Mouse (Mus musculus) heart, adult 2 months (tissue): ENCODE data around the gene Igsf9. TPM values are rescaled to one million over a fixed set of nuclear protein-coding genes. Genes with fewer than 3 reads are reported as not detected.

Source experiments
- DNase-seq, 2 experiments: peaks; one replicate each; pipeline ENCODE4 v3.0.0; 2021
- H3K27ac ChIP-seq: fragments of 200-600 bp; 2 replicates; pipeline ENCODE4 v1.8.1; 2022
- H3K27me3 ChIP-seq: fragments of 200-500 bp; 2 replicates; pipeline ENCODE4 v1.6.1; 2012; ENCODE audit warnings: mild to moderate bottlenecking, low read length, inconsistent platforms, mixed read lengths; ENCODE audit not compliant: control insufficient read depth, insufficient read depth
- H3K36me3 ChIP-seq: fragments of 200-500 bp; 2 replicates; pipeline ENCODE4 v1.6.1; 2012; ENCODE audit warnings: low read length, inconsistent platforms; ENCODE audit not compliant: control insufficient read depth, insufficient read depth
- H3K4me1 ChIP-seq: fragments of 200-500 bp; 2 replicates; pipeline ENCODE4 v1.6.1; 2011; ENCODE audit warnings: low read length; ENCODE audit not compliant: control insufficient read depth, insufficient read depth
- H3K4me3 ChIP-seq: fragments of 200-600 bp; 2 replicates; pipeline ENCODE4 v1.8.1; 2022
- H3K79me2 ChIP-seq: fragments of 200-500 bp; replicated peaks from 2 replicates; pipeline ENCODE4 v1.6.1; 2012; ENCODE audit warnings: mild to moderate bottlenecking, inconsistent platforms, low read length, moderate library complexity, mixed read lengths; ENCODE audit not compliant: control insufficient read depth, insufficient read depth
- H3K9ac ChIP-seq: fragments of 200-500 bp; 2 replicates; pipeline ENCODE4 v1.6.1; 2012; ENCODE audit warnings: low read depth, mild to moderate bottlenecking, control low read depth, inconsistent platforms, low read length, mixed read lengths
- CTCF ChIP-seq: fragments of 200-600 bp; IDR thresholded peaks from 2 replicates; pipeline ENCODE4 v1.8.1; 2022; ENCODE audit warnings: antibody characterized with exemption, mild to moderate bottlenecking, moderate library complexity
- EP300 ChIP-seq: fragments of 200-500 bp; IDR thresholded peaks from 2 replicates; pipeline ENCODE4 v1.6.1; 2011; ENCODE audit warnings: low read depth, low read length, control low read depth; ENCODE audit not compliant: insufficient read depth
- POLR2A ChIP-seq: fragments of 200-500 bp; IDR thresholded peaks from 2 replicates; pipeline ENCODE4 v1.6.1; 2011; ENCODE audit warnings: mild to moderate bottlenecking, low read depth, low read length, control low read depth; ENCODE audit not compliant: insufficient read depth
- WGBS: fragments of 180-500 bp; shearing (Covaris S2); methylation state at CpG from one replicate; pipeline ENCODE4 v1.1.7; 2018; 5-methylcytosine and 5-hydroxymethylcytosine counted together
- intact Hi-C: fragments of 180-260 bp; cut with DNase I; formaldehyde crosslinking; loops from one replicate; pipeline ENCODE4 v1.15.1; 2025
- polyA plus RNA-seq: library from polyadenylated mRNA; depleted of rRNA; stranded (reverse); fragments of >200 nt; gene quantifications from 2 replicates; pipeline ENCODE4 v1.2.3, GENCODE M21; 2012
- total RNA-seq, 2 experiments: library from RNA; stranded (reverse); gene quantifications; 2 replicates each; pipeline ENCODE4 v1.2.3; 2021

Gene Igsf9
- total and polyA plus RNA-seq, 3 experiments, result 0.36 to 3.8 (median 0.47) TPM

DNA sequence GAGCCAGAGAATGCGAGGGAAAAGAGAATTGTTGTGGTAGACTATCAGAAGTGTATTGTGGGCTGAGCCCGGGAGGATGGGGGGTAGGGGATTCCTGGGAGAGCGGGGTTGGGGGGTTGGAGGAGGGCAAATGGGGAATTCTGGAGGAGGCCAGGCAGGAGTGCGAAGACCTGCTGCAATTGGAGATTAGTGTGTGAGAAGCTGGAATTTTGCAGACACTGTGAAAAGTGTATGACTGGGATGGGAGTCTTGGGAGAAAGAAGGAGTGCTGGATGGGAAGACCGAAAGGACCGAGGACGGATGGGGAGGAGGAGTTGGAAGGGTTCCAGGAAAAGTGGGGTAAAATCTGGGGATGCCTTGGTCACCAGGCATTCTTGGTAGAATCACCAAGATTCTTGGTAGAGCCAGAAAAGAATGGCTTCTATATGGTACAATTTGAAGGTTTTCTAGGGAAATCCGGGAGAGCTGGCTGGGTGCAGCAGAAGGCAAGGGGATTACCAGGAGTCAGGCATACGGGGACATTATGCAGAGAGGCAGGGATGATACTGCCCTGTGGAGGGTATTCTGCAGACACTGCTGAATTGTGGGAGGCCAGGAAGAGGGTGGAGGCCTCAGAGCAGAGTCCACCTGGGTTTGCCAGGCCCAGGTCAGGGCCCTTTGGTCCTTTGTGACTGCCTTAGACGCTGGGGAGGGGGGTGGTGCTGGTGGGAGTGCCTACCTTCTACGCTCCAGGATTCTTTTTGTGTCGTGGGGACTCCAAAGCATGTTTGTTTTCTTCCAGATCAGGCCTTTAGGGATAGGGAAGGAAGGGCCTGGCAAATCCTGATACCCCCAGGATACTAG lies 1.2 kb downstream of the Igsf9 start:
- no peaks in the 10 kb centered on the region for H3K4me1 ChIP-seq
- intact Hi-C loops, result loop anchor here (5.0 to 10.0 kb wide), 2 partner anchors 135 to 458 kb away; partner anchors contain the start of gene Vangl2
- no peak for TF ChIP-seq CTCF
- no peak for TF ChIP-seq POLR2A
- no peak for TF ChIP-seq EP300
- no peak for DNase-seq
- no peaks in the 10 kb centered on the region for H3K27me3 ChIP-seq
- no peak overlapping the region for H3K9ac ChIP-seq
- H3K36me3 ChIP-seq, result no peaks in the 10 kb centered on the region
- H3K79me2 ChIP-seq, result no peaks in the 10 kb centered on the region
- H3K27ac ChIP-seq, result no peak overlapping the region
- H3K4me3 ChIP-seq, result peak overlapping the region; percentile 36
- 34% methylated on average over 12 of the region's 12 CpGs for WGBS

DNA sequence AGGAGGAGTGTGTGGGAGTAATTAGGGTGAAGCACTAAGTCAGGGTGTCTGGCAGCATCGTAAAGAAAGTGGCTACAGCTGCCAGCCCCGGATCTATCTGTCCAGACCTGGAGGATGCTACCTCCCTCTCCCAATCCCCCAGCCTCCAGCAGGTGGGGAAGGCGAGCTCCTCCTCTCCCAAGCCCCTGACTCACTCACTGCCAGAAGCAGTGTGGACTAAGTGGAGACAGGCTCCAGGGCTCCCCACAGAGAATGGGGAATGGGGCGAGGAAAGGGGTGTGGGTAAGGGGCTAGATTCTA lies 1.7 kb downstream of the Igsf9 start:
- H3K27me3 ChIP-seq, result no peaks in the 10 kb centered on the region
- intact Hi-C loops, result loop anchor here (5.0 to 10.0 kb wide), 2 partner anchors 134 to 459 kb away; partner anchors contain the start of gene Vangl2
- WGBS, result 56% methylated on average over 4 of the region's 4 CpGs
- TF ChIP-seq POLR2A (no peak), CTCF (no peak), EP300 (no peak)
- no peak overlapping the region for H3K4me3 ChIP-seq
- no peaks in the 10 kb centered on the region for H3K4me1 ChIP-seq
- H3K79me2 ChIP-seq, result no peaks in the 10 kb centered on the region
- H3K36me3 ChIP-seq, result no peaks in the 10 kb centered on the region
- no peak for DNase-seq
- no peak overlapping the region for H3K9ac ChIP-seq
- no peak overlapping the region for H3K27ac ChIP-seq

DNA sequence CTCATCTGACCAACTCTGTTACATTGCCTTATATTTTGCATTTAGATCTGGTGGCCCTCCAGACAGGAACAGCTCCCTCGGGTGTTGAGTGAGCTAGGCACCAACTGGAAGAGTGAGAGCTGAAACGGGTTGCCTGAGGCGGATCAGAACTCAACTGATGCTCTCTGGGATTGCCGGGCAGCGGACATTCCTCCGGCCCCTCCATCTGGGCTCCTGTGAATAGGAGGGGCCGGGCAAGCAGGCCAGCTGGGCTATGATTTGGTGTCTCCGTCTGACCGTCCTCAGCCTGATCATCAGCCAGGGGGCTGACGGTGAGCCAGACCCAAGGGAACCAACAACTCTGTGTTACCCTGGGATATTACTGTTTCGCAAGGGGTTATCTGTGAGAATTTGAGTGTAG lies 2.6 kb downstream of the Igsf9 start:
- Histone ChIP-seq H3K27me3 (no peaks in the 10 kb centered on the region), H3K36me3 (no peaks in the 10 kb centered on the region), H3K27ac (no peak overlapping the region), H3K4me1 (no peaks in the 10 kb centered on the region), H3K4me3 (no peak overlapping the region), H3K79me2 (no peaks in the 10 kb centered on the region), H3K9ac (no peak overlapping the region)
- DNase-seq, result no peak
- TF ChIP-seq CTCF (no peak), POLR2A (no peak), EP300 (no peak)
- intact Hi-C loops, result loop anchor here (5.0 to 10.0 kb wide), 2 partner anchors 133 to 459 kb away; partner anchors contain the start of gene Vangl2
- WGBS, result 79% methylated on average over 11 of the region's 11 CpGs

DNA sequence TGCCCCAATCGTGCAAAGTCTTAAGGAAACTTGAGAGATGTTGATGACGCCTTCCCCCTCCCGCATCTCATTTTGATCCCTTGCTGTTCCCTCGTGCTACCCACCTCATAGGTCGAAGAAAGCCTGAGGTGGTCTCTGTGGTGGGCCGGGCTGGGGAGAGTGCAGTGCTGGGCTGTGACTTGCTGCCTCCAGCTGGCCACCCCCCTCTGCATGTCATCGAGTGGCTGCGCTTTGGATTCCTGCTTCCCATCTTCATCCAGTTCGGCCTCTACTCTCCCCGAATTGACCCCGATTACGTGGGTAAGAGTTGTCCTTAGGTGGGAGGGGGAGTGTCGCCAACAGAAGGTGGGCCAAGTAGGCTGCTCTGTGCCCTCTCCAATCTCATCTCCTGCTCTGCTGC lies 3.1 kb downstream of the Igsf9 start:
- Histone ChIP-seq H3K27me3 (no peaks in the 10 kb centered on the region), H3K9ac (no peak overlapping the region), H3K27ac (no peak overlapping the region), H3K4me1 (no peaks in the 10 kb centered on the region), H3K79me2 (no peaks in the 10 kb centered on the region), H3K4me3 (no peak overlapping the region), H3K36me3 (no peaks in the 10 kb centered on the region)
- intact Hi-C loops, result loop anchor here (5.0 to 10.0 kb wide), 2 partner anchors 133 to 460 kb away; partner anchors contain the start of gene Vangl2
- WGBS, result 88% methylated on average over 13 of the region's 13 CpGs
- DNase-seq, result no peak
- TF ChIP-seq POLR2A (no peak), CTCF (no peak), EP300 (no peak)

DNA sequence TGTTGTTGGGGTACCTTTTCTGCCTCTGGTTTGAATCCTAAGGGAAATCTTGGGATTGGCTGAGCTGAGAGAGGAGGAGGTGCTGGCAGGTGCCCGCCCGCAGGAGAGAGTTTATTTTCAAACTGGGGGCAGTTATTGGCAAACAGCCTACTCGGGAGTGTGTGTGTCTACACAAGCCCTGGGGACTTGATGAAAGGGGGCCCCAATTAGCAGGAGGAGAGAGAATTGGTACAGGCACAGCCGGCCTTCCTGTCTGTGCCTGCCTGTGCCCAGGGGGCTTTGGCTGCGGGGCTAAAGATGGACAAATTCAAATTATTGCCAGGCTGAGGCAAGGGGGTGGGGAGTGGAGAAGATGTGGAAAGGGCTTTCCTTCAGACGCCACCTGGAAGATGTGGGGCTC lies 4.2 kb downstream of the Igsf9 start:
- no peak overlapping the region for H3K27ac ChIP-seq
- no peaks in the 10 kb centered on the region for H3K36me3 ChIP-seq
- no peak overlapping the region for H3K4me3 ChIP-seq
- no peaks in the 10 kb centered on the region for H3K79me2 ChIP-seq
- H3K4me1 ChIP-seq, result peaks cover 1% of the 10 kb centered on the region; the same call in 1 of the 2 replicates
- TF ChIP-seq POLR2A, result no peak
- TF ChIP-seq EP300, result no peak
- no peak for TF ChIP-seq CTCF
- H3K27me3 ChIP-seq, result no peaks in the 10 kb centered on the region
- no peak for DNase-seq
- H3K9ac ChIP-seq, result no peak overlapping the region
- WGBS, result 83% methylated on average over 6 of the region's 6 CpGs
- intact Hi-C loops, result loop anchor here (10.0 kb wide), 1 partner anchor 461 kb away; the partner anchor contains the start of gene Vangl2

DNA sequence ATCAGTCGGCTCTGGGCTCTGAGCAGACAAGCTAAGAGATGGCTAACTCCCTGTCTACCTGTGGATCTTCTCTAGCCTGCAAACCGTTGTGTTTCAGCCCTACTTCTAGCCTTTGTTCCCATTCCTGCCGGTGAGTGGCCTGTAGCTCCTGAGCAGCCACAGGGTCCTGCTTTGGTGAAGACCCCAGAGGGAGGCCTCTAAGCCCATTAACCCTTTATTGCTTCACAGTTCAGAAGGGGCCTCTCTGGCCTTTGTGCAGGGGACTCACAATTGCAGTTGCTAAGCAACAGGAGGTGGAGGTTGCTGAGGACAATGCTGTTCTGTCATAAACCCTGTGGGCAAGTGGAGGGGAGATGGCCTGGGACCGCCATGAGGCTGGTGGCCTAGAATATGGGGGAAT lies 4.6 kb downstream of the Igsf9 start:
- no peak for DNase-seq
- WGBS, result 69% methylated on average over 4 of the region's 4 CpGs
- Histone ChIP-seq H3K9ac (no peak overlapping the region), H3K36me3 (no peaks in the 10 kb centered on the region), H3K4me1 (peaks cover 1% of the 10 kb centered on the region; the same call in 1 of the 2 replicates), H3K27me3 (no peaks in the 10 kb centered on the region), H3K79me2 (no peaks in the 10 kb centered on the region), H3K4me3 (no peak overlapping the region), H3K27ac (no peak overlapping the region)
- no peak for TF ChIP-seq EP300
- TF ChIP-seq CTCF, result no peak
- TF ChIP-seq POLR2A, result no peak
- intact Hi-C loops, result loop anchor here (10.0 kb wide), 1 partner anchor 461 kb away; the partner anchor contains the start of gene Vangl2
